ENCODE assay signal across 21 mouse cellular contexts in the genomic region with DNA sequence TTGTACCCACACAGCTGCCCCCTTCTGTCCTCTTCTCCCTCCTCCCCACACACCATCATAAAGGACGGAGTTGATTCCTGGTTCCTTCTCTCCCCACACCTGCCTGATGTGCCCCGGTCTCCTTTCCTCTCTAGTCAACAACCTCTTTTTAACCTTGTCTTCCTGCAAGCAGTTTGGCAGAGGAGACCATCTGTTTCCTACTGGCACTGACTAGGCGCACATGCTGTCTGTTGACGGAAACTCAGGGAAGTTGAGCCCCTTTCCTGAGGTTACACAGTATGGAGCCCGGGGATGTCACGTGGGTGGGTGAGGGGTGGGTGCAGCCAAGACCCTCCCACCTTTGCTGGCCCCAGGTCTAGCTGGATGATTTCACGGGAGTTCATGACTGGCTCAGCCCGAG. TPM values are rescaled to one million over a fixed set of nuclear protein-coding genes. Genes with fewer than 3 reads are reported as not detected.
A peak's percentile ranks its signal among the peaks of the same experiment; 100 is the strongest.
DNase-seq lines count a peak whose midpoint lies in the region; ATAC-seq and TF ChIP-seq lines count a peak whose summit lies in the region.
"Had no signal": no experiment of that assay in that cellular context is flagged by ENCODE, and none has a peak within 500 bp of the region (broad histone marks: within the 10 kb centered on the region; RNA-seq: fewer than 3 reads in every experiment).

No protein-coding gene starts in this region.

- peak; percentile 25 for DNase-seq in lung, embryonic 14.5 days
- no peak for DNase-seq in lung, postnatal 10 days
- DNase-seq in cerebellum, adult 9-10 months: peak; percentile 78
- no peak for DNase-seq in left cerebral cortex, postnatal 25 days (ENCODE audit: low spot score in 2 of 2)
- DNase-seq: gastrocnemius, postnatal 14 days; heart, adult 18-20 months; kidney, adult 18-20 months; layer of hippocampus, postnatal 36 days; lung, postnatal 36 days; right cerebral cortex, postnatal 25 days had no signal

- H3K9ac ChIP-seq in forebrain, embryonic 13.5 days: no peak overlapping the region
- H3K9ac ChIP-seq in forebrain, embryonic 16.5 days (replicated peaks; ENCODE audit: low read depth, low read length): no peak overlapping the region
- H3K9ac ChIP-seq in lung, embryonic 14.5 days: no peak overlapping the region
- H3K9ac ChIP-seq: embryonic facial prominence, embryonic 12.5 days; limb, embryonic 15.5 days; liver, embryonic 15.5 days had no signal

- H3K4me2 ChIP-seq in forebrain, embryonic 13.5 days: no peak overlapping the region
- no peak overlapping the region for H3K4me2 ChIP-seq in forebrain, embryonic 16.5 days (ENCODE audit: low read length)
- no peak overlapping the region for H3K4me2 ChIP-seq in lung, embryonic 14.5 days
- H3K4me2 ChIP-seq: embryonic facial prominence, embryonic 12.5 days; limb, embryonic 15.5 days; liver, embryonic 15.5 days; neural tube, embryonic 12.5 days had no signal

- no peaks in the 10 kb centered on the region for H3K36me3 ChIP-seq in forebrain, embryonic 13.5 days (ENCODE audit: poor library complexity, severe bottlenecking)
- H3K36me3 ChIP-seq in forebrain, embryonic 16.5 days (ENCODE audit: control insufficient read depth, insufficient read depth): no peaks in the 10 kb centered on the region
- no peaks in the 10 kb centered on the region for H3K36me3 ChIP-seq in lung, embryonic 14.5 days (ENCODE audit: insufficient read depth)
- H3K36me3 ChIP-seq: embryonic facial prominence, embryonic 12.5 days; limb, embryonic 15.5 days; liver, embryonic 15.5 days; neural tube, embryonic 12.5 days had no signal

- H3K27ac ChIP-seq in forebrain, embryonic 13.5 days: no peak overlapping the region
- no peak overlapping the region for H3K27ac ChIP-seq in forebrain, embryonic 16.5 days (ENCODE audit: low read length)
- no peak overlapping the region for H3K27ac ChIP-seq in lung, embryonic 14.5 days (ENCODE audit: low read depth)
- H3K27ac ChIP-seq: embryonic facial prominence, embryonic 12.5 days; layer of hippocampus, adult 2 months; limb, embryonic 15.5 days; liver, embryonic 15.5 days; neural tube, embryonic 12.5 days had no signal

- peaks cover 29% of the 10 kb centered on the region for H3K27me3 ChIP-seq in forebrain, embryonic 13.5 days
- peaks cover 15% of the 10 kb centered on the region for H3K27me3 ChIP-seq in forebrain, embryonic 16.5 days (replicated peaks; ENCODE audit: control insufficient read depth, insufficient read depth, low read length)
- peaks cover 9% of the 10 kb centered on the region; the same call in 1 of the 2 replicates for H3K27me3 ChIP-seq in lung, embryonic 14.5 days (ENCODE audit: insufficient read depth, low read length)

- H3K4me3 ChIP-seq in forebrain, embryonic 13.5 days: no peak overlapping the region
- no peak overlapping the region for H3K4me3 ChIP-seq in forebrain, embryonic 16.5 days (replicated peaks; ENCODE audit: low read length)
- H3K4me3 ChIP-seq in lung, embryonic 14.5 days (ENCODE audit: low read depth, low read length): no peak overlapping the region
- H3K4me3 ChIP-seq: embryonic facial prominence, embryonic 12.5 days; erythroblast, embryonic 14.5 days; layer of hippocampus, adult 2 months; limb, embryonic 15.5 days; liver, embryonic 15.5 days; neural tube, embryonic 12.5 days had no signal

- peaks cover 11% of the 10 kb centered on the region for H3K4me1 ChIP-seq in forebrain, embryonic 13.5 days
- H3K4me1 ChIP-seq in forebrain, embryonic 16.5 days (replicated peaks; ENCODE audit: control insufficient read depth, insufficient read depth, low read length): peaks cover 11% of the 10 kb centered on the region; the same call in 1 of the 2 replicates
- H3K4me1 ChIP-seq in lung, embryonic 14.5 days (ENCODE audit: insufficient read depth): no peaks in the 10 kb centered on the region
- H3K4me1 ChIP-seq: liver, embryonic 15.5 days had no signal

- intact Hi-C loops in left cerebral cortex, postnatal 25 days (cut with DNase I): no loop called here

- 49% methylated on average over 8 of the region's 8 CpGs for WGBS in forebrain, embryonic 13.5 days
- 41% methylated on average over 8 of the region's 8 CpGs for WGBS in forebrain, embryonic 16.5 days
- 49% methylated on average over 8 of the region's 8 CpGs for WGBS in lung, embryonic 14.5 days

- TF ChIP-seq CTCF in lung, embryonic 14.5 days (IDR thresholded peaks at IDR 0.05; ENCODE audit: low read depth): no peak

- peak; percentile 45; the same call in 1 of the 2 replicates for ATAC-seq in forebrain, embryonic 13.5 days
- ATAC-seq in forebrain, embryonic 16.5 days: no peak
- ATAC-seq in lung, embryonic 14.5 days (ENCODE audit: insufficient read depth): peak; percentile 49; the same call in 1 of the 2 replicates
- 0 out of 2 replicates have a peak, but pooled peaks have one; percentile 26 for ATAC-seq in megakaryocyte progenitor cell, adult 5-6 weeks (replicated peaks; ENCODE audit: poor library complexity)

- H3K9me3 ChIP-seq in forebrain, embryonic 13.5 days (replicated peaks): no peaks in the 10 kb centered on the region
- no peaks in the 10 kb centered on the region for H3K9me3 ChIP-seq in forebrain, embryonic 16.5 days (ENCODE audit: control insufficient read depth, low read length)
- H3K9me3 ChIP-seq in lung, embryonic 14.5 days (ENCODE audit: low read depth, low read length): no peaks in the 10 kb centered on the region
- H3K9me3 ChIP-seq: embryonic facial prominence, embryonic 12.5 days; limb, embryonic 15.5 days; liver, embryonic 15.5 days; neural tube, embryonic 12.5 days had no signal

RNA-seq across cellular contexts. Expression of gene Sgsm1, which starts 17.8 kb away (rescaled TPM):
- 9.8 and 11.9 TPM in 2 replicates for polyA plus RNA-seq in forebrain, embryonic 13.5 days (2015; fragmentation: Nextera tagmentation; extraction: Ambion mirVana)
- polyA plus RNA-seq in forebrain, embryonic 16.5 days (2015; fragmentation: Nextera tagmentation; extraction: Ambion mirVana): 15.8 and 19.2 TPM in 2 replicates
- polyA plus RNA-seq in lung, embryonic 14.5 days (2014; fragmentation: Nextera tagmentation; extraction: Ambion mirVana): 3.8 and 5.2 TPM in 2 replicates
- total RNA-seq in megakaryocyte progenitor cell, adult 5-6 weeks (2015): 0.67 TPM in 1 of 2 replicates, not detected in the other
- not detected in 2 replicates for total RNA-seq in megakaryocyte progenitor cell, adult 5-6 weeks (2017)
- total RNA-seq in left cerebral cortex, postnatal 25 days (2021): 100 to 1,000 TPM; 139 to 157 TPM
- total RNA-seq: MEL; monocyte, adult 5-6 weeks had no signal
- polyA plus RNA-seq: erythroblast, embryonic 14.5 days had no signal

Comparison
In these comparisons a context has a peak if more than half of its experiments do, and no peak if none do; other contexts are left out.
1. DNase-seq: peak in lung, embryonic 14.5 days (single experiment) and cerebellum, adult 9-10 months (single experiment); none in lung, postnatal 10 days (single experiment) and left cerebral cortex, postnatal 25 days (0 of 2).